Mouse (Mus musculus): ENCODE measurements around the gene Fam32a. TPM values are rescaled to one million over a fixed set of nuclear protein-coding genes. Genes with fewer than 3 reads are reported as not detected.

Gene Fam32a
- total RNA-seq, 2 experiments from 2014 or later = 24.9 to 27.5 TPM

GRCm38 (mm10) chr8:72239499-72240402, 20.2 kb downstream of the Fam32a start, which contains the start of gene Ap1m1:
Gene Ap1m1 (plus strand): TSS chr8:72240018.
- intact Hi-C loops (cut with DNase I) = loop anchor here (5.0 kb wide), 1 partner anchor 62 kb away; no protein-coding TSS in a partner anchor
- DNase-seq = peak; percentile 98 to 99

GRCm38 (mm10) chr8:72240403-72240763, 20.9 kb downstream of the Fam32a start:
- DNase-seq = no peak
- intact Hi-C loops (cut with DNase I) = loop anchor here (5.0 kb wide), 1 partner anchor 63 kb away; no protein-coding TSS in a partner anchor

- peak in 1 of 2 experiments; percentile 13 for DNase-seq
- intact Hi-C loops (cut with DNase I) = loop anchor here (5.0 kb wide), 1 partner anchor 64 kb away; no protein-coding TSS in a partner anchor
These were observed 21.4 kb downstream of the Fam32a start for GRCm38 (mm10) chr8:72240951-72241350.

GRCm38 (mm10) chr8:72242226-72242625, 22.7 kb downstream of the Fam32a start:
- intact Hi-C loops (cut with DNase I) = loop anchor here (5.0 kb wide), 1 partner anchor 65 kb away; no protein-coding TSS in a partner anchor
- DNase-seq = no peak

- intact Hi-C loops (cut with DNase I) = loop anchor here (5.0 kb wide), 1 partner anchor 67 kb away; no protein-coding TSS in a partner anchor
- DNase-seq = no peak
These were observed 25.1 kb downstream of the Fam32a start for GRCm38 (mm10) chr8:72244610-72245009.

- intact Hi-C loops (cut with DNase I) = loop anchor here (1.0 kb wide), 1 partner anchor 80 kb away; no protein-coding TSS in a partner anchor
- DNase-seq = peak; percentile 63 to 76
These were observed 37.8 kb downstream of the Fam32a start for GRCm38 (mm10) chr8:72257171-72257901.

GRCm38 (mm10) chr8:72257902-72258238, 38.3 kb downstream of the Fam32a start:
- no peak for DNase-seq
- intact Hi-C loops (cut with DNase I) = loop anchor here (1.0 kb wide), 1 partner anchor 81 kb away; no protein-coding TSS in a partner anchor

GRCm38 (mm10) chr8:72259862-72260261, 40.3 kb downstream of the Fam32a start:
- intact Hi-C loops (cut with DNase I) = no loop called here
- DNase-seq = no peak

GRCm38 (mm10) chr8:72260585-72260984, 41.1 kb downstream of the Fam32a start:
- intact Hi-C loops (cut with DNase I) = no loop called here
- DNase-seq = no peak

GRCm38 (mm10) chr8:72261019-72261418, 41.5 kb downstream of the Fam32a start:
- intact Hi-C loops (cut with DNase I) = no loop called here
- peak; percentile 82 to 87 for DNase-seq

- DNase-seq = no peak
- intact Hi-C loops (cut with DNase I) = no loop called here
These were observed 41.9 kb downstream of the Fam32a start for GRCm38 (mm10) chr8:72261431-72261830.

- DNase-seq = peak; percentile 65 to 68
- intact Hi-C loops (cut with DNase I) = loop anchor here (1.0 kb wide), 1 partner anchor 104 kb away; no protein-coding TSS in a partner anchor
These were observed 42.3 kb downstream of the Fam32a start for GRCm38 (mm10) chr8:72261872-72262271.

GRCm38 (mm10) chr8:72262756-72263155, 43.2 kb downstream of the Fam32a start:
- DNase-seq = no peak
- intact Hi-C loops (cut with DNase I) = loop anchor here (1.0 kb wide), 1 partner anchor 104 kb away; no protein-coding TSS in a partner anchor

- DNase-seq = peak; percentile 35 to 53
- intact Hi-C loops (cut with DNase I) = no loop called here
These were observed 43.9 kb downstream of the Fam32a start for GRCm38 (mm10) chr8:72263451-72263850.

GRCm38 (mm10) chr8:72265342-72265741, 45.8 kb downstream of the Fam32a start:
- intact Hi-C loops (cut with DNase I) = no loop called here
- DNase-seq = peak; percentile 74 to 75

- intact Hi-C loops (cut with DNase I) = no loop called here
- no peak for DNase-seq
These were observed 47.1 kb downstream of the Fam32a start for GRCm38 (mm10) chr8:72266671-72267070.

GRCm38 (mm10) chr8:72267106-72267505, 47.6 kb downstream of the Fam32a start:
- DNase-seq = no peak
- intact Hi-C loops (cut with DNase I) = no loop called here

GRCm38 (mm10) chr8:72268356-72268755, 48.8 kb downstream of the Fam32a start:
- DNase-seq = peak; percentile 87 to 89
- intact Hi-C loops (cut with DNase I) = loop anchor here (1.0 to 2.0 kb wide), 2 partner anchors 27 to 52 kb away; no protein-coding TSS in a partner anchor

GRCm38 (mm10) chr8:72270606-72271005, 51.1 kb downstream of the Fam32a start:
- intact Hi-C loops (cut with DNase I) = no loop called here
- no peak for DNase-seq

GRCm38 (mm10) chr8:72271051-72271660, 51.6 kb downstream of the Fam32a start:
- intact Hi-C loops (cut with DNase I) = no loop called here
- DNase-seq = peak in 1 of 2 experiments; percentile 6

Measured in heart, postnatal 10 days (tissue).